ENCODE assay signal across 16 mouse cellular contexts in the genomic region with DNA sequence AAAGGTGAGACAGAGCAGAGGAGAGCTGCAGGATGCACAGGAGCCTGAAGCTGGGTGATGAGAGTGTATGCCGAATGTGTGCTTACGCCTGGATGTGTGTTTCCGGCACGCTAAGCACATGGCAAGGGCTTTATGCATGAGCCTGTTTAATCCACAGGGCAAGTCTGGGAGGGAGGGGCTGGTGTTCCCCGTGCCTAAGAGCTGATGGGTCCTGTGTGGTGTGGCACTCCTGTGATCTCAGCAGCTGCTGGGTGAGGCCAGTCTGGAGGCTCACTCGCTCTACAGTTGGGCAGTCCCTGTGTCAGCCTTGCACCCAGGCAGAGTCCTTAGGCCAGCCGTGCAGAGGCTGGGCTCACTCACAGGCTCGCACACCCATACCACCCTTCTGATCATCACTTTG.
DNase-seq lines count a peak whose midpoint lies in the region; ATAC-seq and TF ChIP-seq lines count a peak whose summit lies in the region.
"Had no signal": no experiment of that assay in that cellular context is flagged by ENCODE, and none has a peak within 500 bp of the region (broad histone marks: within the 10 kb centered on the region; RNA-seq: fewer than 3 reads in every experiment).

No protein-coding gene starts in this region.

- H3K9me3 ChIP-seq in forebrain, embryonic 14.5 days (replicated peaks; ENCODE audit: control insufficient read depth, low read length) = no peaks in the 10 kb centered on the region
- H3K9me3 ChIP-seq in forebrain, embryonic 16.5 days (ENCODE audit: control insufficient read depth, low read length) = no peaks in the 10 kb centered on the region
- H3K9me3 ChIP-seq in lung, embryonic 14.5 days (ENCODE audit: low read depth, low read length) = no peaks in the 10 kb centered on the region
- H3K9me3 ChIP-seq: intestine, embryonic 15.5 days; limb, embryonic 13.5 days; neural tube, embryonic 13.5 days had no signal

- H3K36me3 ChIP-seq in forebrain, embryonic 14.5 days (ENCODE audit: control insufficient read depth, insufficient read depth, low read length) = no peaks in the 10 kb centered on the region
- no peaks in the 10 kb centered on the region for H3K36me3 ChIP-seq in forebrain, embryonic 16.5 days (ENCODE audit: control insufficient read depth, insufficient read depth)
- no peaks in the 10 kb centered on the region for H3K36me3 ChIP-seq in lung, embryonic 14.5 days (ENCODE audit: insufficient read depth)
- no peaks in the 10 kb centered on the region for H3K36me3 ChIP-seq in thymus, adult 2 months (ENCODE audit: control insufficient read depth, insufficient read depth, low read length)
- H3K36me3 ChIP-seq: heart, embryonic 12.5 days; intestine, embryonic 15.5 days; neural tube, embryonic 13.5 days had no signal

- no peak overlapping the region for H3K4me2 ChIP-seq in forebrain, embryonic 14.5 days (ENCODE audit: low read length)
- no peak overlapping the region for H3K4me2 ChIP-seq in forebrain, embryonic 16.5 days (ENCODE audit: low read length)
- H3K4me2 ChIP-seq in lung, embryonic 14.5 days = no peak overlapping the region
- H3K4me2 ChIP-seq: heart, embryonic 12.5 days; intestine, embryonic 15.5 days; limb, embryonic 13.5 days; neural tube, embryonic 13.5 days had no signal

- no peak for DNase-seq in forebrain, embryonic 14.5 days (ENCODE audit: low spot score)
- DNase-seq in lung, embryonic 14.5 days = no peak
- DNase-seq in lung, postnatal 4 days = no peak
- peak; percentile 44 for DNase-seq in thymus, postnatal 4 days
- DNase-seq in thymus, adult 2 months = no peak
- DNase-seq in spleen, adult 12 weeks (ENCODE audit: low spot score) = no peak
- no peak for DNase-seq in left cerebral cortex, postnatal 36 days (ENCODE audit: low spot score in 2 of 2)
- DNase-seq: cerebellum, adult 9-11 months had no signal

- peak overlapping the region; percentile 14; the same call in 1 of the 2 replicates for H3K27ac ChIP-seq in forebrain, embryonic 14.5 days (ENCODE audit: low read depth, low read length)
- no peak overlapping the region for H3K27ac ChIP-seq in forebrain, embryonic 16.5 days (ENCODE audit: low read length)
- H3K27ac ChIP-seq in lung, embryonic 14.5 days (ENCODE audit: low read depth) = peak overlapping the region; percentile 69
- H3K27ac ChIP-seq in thymus, adult 2 months (ENCODE audit: control insufficient read depth, insufficient read depth, low read length) = no peak overlapping the region
- H3K27ac ChIP-seq: kidney, postnatal 0 days; left cerebral cortex, adult 2 months; liver, embryonic 14.5 days had no signal

- H3K27me3 ChIP-seq in forebrain, embryonic 14.5 days (replicated peaks; ENCODE audit: control insufficient read depth, insufficient read depth, low read length) = no peaks in the 10 kb centered on the region
- no peaks in the 10 kb centered on the region for H3K27me3 ChIP-seq in forebrain, embryonic 16.5 days (replicated peaks; ENCODE audit: control insufficient read depth, insufficient read depth, low read length)
- H3K27me3 ChIP-seq in lung, embryonic 14.5 days (ENCODE audit: insufficient read depth, low read length) = no peaks in the 10 kb centered on the region
- no peaks in the 10 kb centered on the region for H3K27me3 ChIP-seq in thymus, adult 2 months (ENCODE audit: control insufficient read depth, insufficient read depth, low read length)
- H3K27me3 ChIP-seq: intestine, embryonic 15.5 days; limb, embryonic 13.5 days; neural tube, embryonic 13.5 days had no signal

- TF ChIP-seq POLR2A in thymus, adult 2 months (IDR thresholded peaks at IDR 0.05; ENCODE audit: control insufficient read depth, extremely low read depth, insufficient read depth, low read length, poor library complexity) = no peak

- no peak for ATAC-seq in forebrain, embryonic 14.5 days
- ATAC-seq in forebrain, embryonic 16.5 days = no peak
- no peak for ATAC-seq in lung, embryonic 14.5 days (ENCODE audit: insufficient read depth)

- H3K4me3 ChIP-seq in forebrain, embryonic 14.5 days (ENCODE audit: low read depth, low read length) = no peak overlapping the region
- no peak overlapping the region for H3K4me3 ChIP-seq in forebrain, embryonic 16.5 days (replicated peaks; ENCODE audit: low read length)
- no peak overlapping the region for H3K4me3 ChIP-seq in lung, embryonic 14.5 days (ENCODE audit: low read depth, low read length)
- H3K4me3 ChIP-seq in thymus, adult 2 months (ENCODE audit: control insufficient read depth, insufficient read depth, low read length) = no peak overlapping the region
- H3K4me3 ChIP-seq: heart, embryonic 12.5 days; intestine, embryonic 15.5 days; left cerebral cortex, adult 2 months; limb, embryonic 13.5 days; neural tube, embryonic 13.5 days had no signal

- TF ChIP-seq CTCF in lung, embryonic 14.5 days (IDR thresholded peaks at IDR 0.05; ENCODE audit: low read depth) = no peak
- no peak for TF ChIP-seq CTCF in thymus, adult 2 months (IDR thresholded peaks at IDR 0.05; ENCODE audit: borderline replicate concordance, control insufficient read depth, extremely low read depth, insufficient read depth, low read length, poor library complexity)

- no peak overlapping the region for H3K9ac ChIP-seq in forebrain, embryonic 14.5 days (ENCODE audit: low read length)
- H3K9ac ChIP-seq in forebrain, embryonic 16.5 days (replicated peaks; ENCODE audit: low read depth, low read length) = no peak overlapping the region
- no peak overlapping the region for H3K9ac ChIP-seq in lung, embryonic 14.5 days
- H3K9ac ChIP-seq: heart, embryonic 12.5 days; intestine, embryonic 15.5 days; limb, embryonic 13.5 days; liver, embryonic 14.5 days; neural tube, embryonic 13.5 days had no signal

- WGBS in forebrain, embryonic 14.5 days = 87% methylated on average over 8 of the region's 8 CpGs
- WGBS in forebrain, embryonic 16.5 days = 80% methylated on average over 8 of the region's 8 CpGs
- 72% methylated on average over 8 of the region's 8 CpGs for WGBS in lung, embryonic 14.5 days
- 92% methylated on average over 8 of the region's 8 CpGs for WGBS in thymus, adult 2 months

- peaks cover 7% of the 10 kb centered on the region; the same call in 1 of the 2 replicates for H3K4me1 ChIP-seq in forebrain, embryonic 14.5 days (ENCODE audit: control insufficient read depth, insufficient read depth, low read length)
- H3K4me1 ChIP-seq in forebrain, embryonic 16.5 days (replicated peaks; ENCODE audit: control insufficient read depth, insufficient read depth, low read length) = peaks cover 14% of the 10 kb centered on the region
- H3K4me1 ChIP-seq in lung, embryonic 14.5 days (ENCODE audit: insufficient read depth) = peaks cover 20% of the 10 kb centered on the region
- H3K4me1 ChIP-seq in thymus, adult 2 months (replicated peaks; ENCODE audit: control insufficient read depth, insufficient read depth, low read length) = peaks cover 29% of the 10 kb centered on the region
- H3K4me1 ChIP-seq: heart, embryonic 12.5 days had no signal

- intact Hi-C loops in left cerebral cortex, postnatal 36 days (cut with DNase I) = no loop called here

Comparison
In these comparisons a context has a peak if more than half of its experiments do, and no peak if none do; other contexts are left out.
1. H3K27ac ChIP-seq: peak in forebrain, embryonic 14.5 days (single experiment) and lung, embryonic 14.5 days (single experiment); none in forebrain, embryonic 16.5 days (single experiment) and thymus, adult 2 months (single experiment).